Mouse (Mus musculus): ENCODE data around the gene Oxa1l. TPM values are rescaled to one million over a fixed set of nuclear protein-coding genes. Genes with fewer than 3 reads are reported as not detected.

The Oxa1l gene
- total RNA-seq, 2 experiments from 2014 or later, result 61.6 to 66.4 TPM

Other genes with a start within 250 kb of the Oxa1l start
- 100 to 1,000 TPM; 121 to 126 TPM for gene Dad1, start 106.7 kb upstream of the Oxa1l start, total RNA-seq (2021)
- 10 to 100 TPM; 43.7 to 48.0 TPM for gene Abhd4, start 106.6 kb upstream of the Oxa1l start, total RNA-seq (2021)
- gene Olfr49, start 75.9 kb upstream of the Oxa1l start, total RNA-seq (2021), result not detected
- 1 to 10 TPM; 2.1 to 2.2 TPM for gene Slc7a7, start 56.9 kb downstream of the Oxa1l start, total RNA-seq (2021)
- gene Mrpl52, start 66.1 kb downstream of the Oxa1l start, total RNA-seq (2021), result 100 to 1,000 TPM; 103 to 105 TPM
- 10 to 100 TPM; 28.4 to 35.9 TPM for gene Mmp14, start 70.8 kb downstream of the Oxa1l start, total RNA-seq (2021)
- gene Lrp10, start 103.3 kb downstream of the Oxa1l start, total RNA-seq (2021), result 10 to 100 TPM; 27.5 to 34.5 TPM
- gene Rem2, start 115.3 kb downstream of the Oxa1l start, total RNA-seq (2021), result 10 to 100 TPM; 14.5 to 16.7 TPM
- 10 to 100 TPM; 88.4 to 93.1 TPM for gene Prmt5, start 156.7 kb downstream of the Oxa1l start, total RNA-seq (2021)
- gene Haus4, start 193.8 kb downstream of the Oxa1l start, total RNA-seq (2021), result 1 to 10 TPM; 3.3 to 4.5 TPM
- 1 to 10 TPM; 3.2 to 3.7 TPM for gene Ajuba, start 216.7 kb downstream of the Oxa1l start, total RNA-seq (2021)
- gene 4931414P19Rik, start 245.2 kb downstream of the Oxa1l start, total RNA-seq (2021), result 1 to 10 TPM; 3.6 to 5.8 TPM

Measured in left cerebral cortex, postnatal 10 days (tissue).